Mouse (Mus musculus) ovary, adult 10 weeks (tissue): Measurements from ENCODE around the gene Gm10184. TPM values are rescaled to one million over a fixed set of nuclear protein-coding genes. Genes with fewer than 3 reads are reported as not detected.

Experiments
- polyA plus RNA-seq: library from polyadenylated mRNA; stranded (reverse); fragments of 350-450 nt; fragmentation: Illumina TruSeq; extraction: RNeasy Lipid Tissue Mini Kit (QIAGEN cat#74804); gene quantifications from one replicate; pipeline ENCODE4 v1.2.3, GENCODE M21; 2014

The Gm10184 gene
- 27.3 TPM for polyA plus RNA-seq

GRCm38 (mm10) chr17:89910349-89910748, at the start of gene Gm10184:
Gene Gm10184, minus strand, starts transcription at chr17:89910449.

